Mouse (Mus musculus): Measurements from ENCODE around the gene Mboat2.

Gene Mboat2

DNA sequence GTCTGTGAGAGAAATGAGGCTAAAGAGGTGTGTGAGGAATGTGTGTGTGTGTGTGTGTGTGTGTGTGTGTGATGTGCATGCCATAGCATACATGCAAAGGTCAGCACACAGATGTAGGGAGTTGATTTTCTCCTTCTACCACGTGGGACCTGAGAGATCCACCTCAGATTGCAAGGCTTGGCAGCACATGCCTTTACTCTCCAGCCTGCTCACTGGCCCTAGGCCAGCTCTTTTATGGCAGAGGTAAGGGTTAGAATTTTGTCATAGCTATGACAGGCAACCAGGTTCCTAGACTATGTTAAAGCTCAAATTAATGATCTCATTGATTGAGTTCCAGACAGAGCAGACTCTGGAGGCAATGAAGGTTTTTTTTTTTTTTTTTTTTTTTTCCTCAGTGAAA, 33.1 kb downstream of the Mboat2 start:
- no peak for DNase-seq

- peak; percentile 31 for DNase-seq
Observed at GRCm38 (mm10) chr12:24866645-24867044, 36.0 kb downstream of the Mboat2 start.

GRCm38 (mm10) chr12:24868694-24869093, 38.0 kb downstream of the Mboat2 start:
- DNase-seq = no peak

DNA sequence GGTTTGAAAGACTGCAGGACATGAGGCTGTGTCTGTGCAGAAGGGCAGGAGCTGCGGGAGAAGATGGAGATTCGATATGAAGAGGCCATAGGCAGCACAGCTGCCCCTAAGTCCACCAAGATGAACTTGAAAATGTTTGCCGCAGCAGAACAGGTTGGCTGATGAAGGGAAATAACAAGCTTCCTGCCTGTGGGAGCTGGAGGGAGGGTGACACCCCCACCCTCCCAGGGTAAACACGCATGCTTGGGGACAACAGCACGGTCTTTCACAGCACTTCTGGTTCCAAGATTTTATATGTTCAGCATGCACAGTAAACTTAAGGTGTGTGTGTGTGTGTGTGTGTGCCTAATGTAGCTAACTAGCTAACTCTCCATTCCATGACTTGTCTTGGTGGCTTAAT, 38.6 kb downstream of the Mboat2 start:
- no peak for DNase-seq

- DNase-seq = no peak
Observed at GRCm38 (mm10) chr12:24870901-24871300, 40.2 kb downstream of the Mboat2 start.

DNA sequence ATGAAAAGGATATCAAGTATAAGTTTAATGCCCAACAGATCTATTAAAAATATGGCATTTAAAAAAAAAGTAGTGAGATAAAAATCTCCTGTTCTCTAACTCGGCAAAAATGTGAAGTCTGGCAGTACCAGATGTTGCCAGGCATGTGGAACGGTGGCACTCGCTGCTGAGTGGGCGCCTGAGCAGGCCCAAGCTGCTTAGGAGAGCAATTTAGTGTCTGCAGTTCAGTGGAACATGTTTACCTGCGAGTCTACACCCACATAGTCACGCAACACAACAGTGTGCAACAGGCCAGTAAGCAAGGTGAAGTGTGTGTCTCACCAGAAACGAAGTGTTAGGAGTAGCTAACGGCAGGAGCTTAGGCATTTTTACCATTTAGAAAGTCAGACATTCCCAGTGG, 41.6 kb downstream of the Mboat2 start:
- no peak for DNase-seq

GRCm38 (mm10) chr12:24872689-24873088, 42.0 kb downstream of the Mboat2 start:
- no peak for DNase-seq

DNA sequence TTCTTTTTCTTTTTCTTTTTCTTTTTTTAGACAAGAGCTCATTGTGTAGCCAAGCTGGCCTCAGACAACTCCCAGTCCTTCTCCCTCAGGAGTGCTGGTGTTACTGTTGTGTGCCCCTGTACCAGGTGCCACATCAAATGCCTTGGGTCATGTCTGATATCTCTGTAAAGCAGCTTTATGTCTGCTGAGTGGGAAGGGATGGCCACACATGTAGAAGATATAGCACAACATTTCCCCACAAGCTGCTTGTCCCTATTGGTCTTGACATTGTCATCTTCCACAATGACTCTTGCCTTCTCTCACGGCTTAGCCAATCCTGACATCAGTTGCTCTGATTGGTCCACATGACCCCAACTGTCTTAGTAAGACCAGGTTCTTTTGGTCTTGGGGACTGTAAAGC, 45.2 kb downstream of the Mboat2 start:
- DNase-seq = no peak

GRCm38 (mm10) chr12:24877231-24877630, 46.6 kb downstream of the Mboat2 start:
- peak; percentile 13 for DNase-seq

- no peak for DNase-seq
Observed at GRCm38 (mm10) chr12:24878090-24878489, 47.4 kb downstream of the Mboat2 start.

DNA sequence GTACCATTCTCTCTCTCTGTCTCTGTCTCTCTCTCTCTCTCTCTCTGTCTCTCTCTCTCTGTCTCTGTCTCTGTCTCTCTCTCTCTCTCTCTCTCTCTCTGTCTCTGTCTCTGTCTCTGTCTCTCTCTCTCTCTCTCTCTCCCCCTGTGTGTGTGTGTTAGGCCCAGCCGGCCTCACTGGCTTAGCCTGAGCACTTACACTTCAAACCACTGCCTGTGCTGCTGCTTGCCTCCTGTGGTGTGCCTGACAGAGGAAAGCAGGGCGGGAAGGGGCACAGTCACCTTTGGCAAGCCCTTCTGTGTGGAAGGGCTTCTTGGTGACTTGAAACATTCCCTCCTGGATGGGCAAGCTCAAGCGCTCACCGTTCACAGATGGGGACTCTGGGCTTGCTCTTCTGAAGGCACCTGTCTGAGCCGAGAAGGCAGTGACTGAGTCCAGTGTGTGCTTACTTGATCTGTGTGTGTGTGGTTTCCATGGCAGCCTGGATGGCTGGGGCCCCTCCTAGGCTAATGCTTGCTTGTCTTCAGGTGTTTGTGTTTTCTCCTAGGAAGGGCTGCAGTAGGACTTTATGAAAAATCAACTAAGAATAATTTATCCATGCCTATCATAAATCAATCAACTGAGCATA, 48.2 kb downstream of the Mboat2 start:
- no peak for DNase-seq

- DNase-seq = no peak
Observed at GRCm38 (mm10) chr12:24879613-24880029, 48.9 kb downstream of the Mboat2 start.

GRCm38 (mm10) chr12:24883279-24883678, 52.6 kb downstream of the Mboat2 start:
- no peak for DNase-seq

DNA sequence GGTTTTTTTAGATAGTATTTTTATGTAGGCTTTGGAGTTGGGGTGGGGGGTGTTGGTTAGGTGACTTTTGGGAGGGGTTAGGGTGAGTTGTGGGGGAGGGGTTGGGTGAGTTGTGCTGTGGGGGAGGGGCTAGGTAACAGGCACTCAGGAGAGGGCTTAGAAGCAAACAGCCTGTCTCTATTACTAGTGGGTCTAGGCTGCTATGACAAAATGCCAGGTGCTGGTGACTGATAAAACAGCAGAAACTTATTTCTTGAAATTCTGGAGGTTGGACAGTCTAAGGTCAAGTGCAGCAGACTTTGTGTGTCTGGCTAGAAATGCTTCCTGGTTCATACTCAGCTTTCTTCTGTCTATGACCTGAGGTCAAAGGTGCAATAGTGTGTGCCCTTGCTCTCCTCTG, 56.1 kb downstream of the Mboat2 start:
- no peak for DNase-seq

GRCm38 (mm10) chr12:24889371-24890051, 58.8 kb downstream of the Mboat2 start:
- DNase-seq = peak; percentile 51

GRCm38 (mm10) chr12:24890158-24890557, 59.5 kb downstream of the Mboat2 start:
- no peak for DNase-seq

DNA sequence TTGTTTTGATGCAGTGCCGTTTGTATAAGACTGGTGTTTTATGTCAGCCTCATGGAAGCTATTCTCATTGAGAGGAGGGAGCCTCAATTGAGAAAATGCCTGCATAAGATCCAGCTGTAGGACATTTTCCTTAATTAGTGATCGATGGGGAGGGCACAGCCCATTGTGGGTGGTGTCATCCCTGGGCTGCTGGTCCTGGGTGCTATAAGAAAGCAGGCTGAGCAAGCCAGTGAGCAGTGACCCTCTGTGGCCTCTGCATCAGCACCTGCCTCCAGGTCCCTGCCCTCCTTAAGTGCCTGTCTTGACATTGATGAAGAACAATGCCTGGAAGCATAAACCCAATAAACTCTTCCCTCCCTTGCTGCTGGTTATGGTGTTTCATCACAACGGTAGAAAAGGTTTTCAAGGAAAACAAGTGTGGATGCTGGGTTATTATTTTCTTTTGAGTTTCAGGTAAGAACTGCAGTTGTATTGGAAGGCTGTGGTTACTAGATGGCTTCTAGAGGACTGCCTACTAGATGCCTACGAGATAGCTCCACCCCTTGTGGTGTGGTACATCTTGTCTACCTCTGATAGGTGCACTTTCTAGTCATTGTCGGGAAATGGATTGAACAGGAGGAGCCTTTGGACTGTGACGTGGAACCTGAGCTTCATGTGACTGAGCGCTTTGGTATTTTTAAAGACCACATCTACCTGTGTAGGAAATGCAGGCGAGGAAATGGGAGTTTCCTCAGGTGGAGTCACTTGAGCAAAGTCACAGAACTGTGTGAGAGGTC, 60.2 kb downstream of the Mboat2 start:
- DNase-seq = no peak

- no peak for DNase-seq
Observed at GRCm38 (mm10) chr12:24892536-24892935, 61.9 kb downstream of the Mboat2 start.

DNA sequence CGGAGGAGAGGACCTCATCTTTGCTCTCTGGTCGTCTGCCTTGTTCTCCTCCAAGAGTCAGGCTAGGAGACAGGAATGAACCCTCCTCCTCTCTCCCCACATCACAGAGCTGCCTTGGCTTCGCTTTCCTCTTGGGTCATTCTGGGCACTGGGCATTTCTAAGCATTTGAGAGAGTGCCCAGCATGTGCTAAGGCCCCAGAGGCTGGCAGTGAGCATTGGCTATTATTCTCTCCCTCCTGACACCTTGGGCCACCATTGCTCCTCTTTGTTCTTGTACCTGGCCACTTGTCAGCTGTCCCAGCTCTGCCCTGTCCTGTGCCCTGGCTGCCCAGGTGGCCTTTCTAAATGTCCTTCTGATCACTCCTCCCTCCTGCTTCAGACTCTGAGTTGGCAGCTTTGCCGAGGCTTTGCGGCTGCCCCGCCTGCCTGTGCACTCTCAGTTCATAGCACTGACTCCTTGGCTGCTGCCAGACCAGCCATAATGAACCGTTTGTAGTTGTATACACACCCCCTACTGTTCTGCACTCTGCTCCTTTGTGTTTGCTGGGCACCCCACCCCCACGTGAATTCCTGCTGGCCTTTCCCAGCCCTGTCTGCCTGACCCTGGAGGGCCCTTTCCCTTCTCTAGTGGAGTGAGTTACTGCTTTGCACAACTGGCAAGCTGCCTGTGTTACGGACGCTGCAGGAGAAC, 63.2 kb downstream of the Mboat2 start:
- DNase-seq = peak; percentile 77

GRCm38 (mm10) chr12:24895352-24895751, 64.7 kb downstream of the Mboat2 start:
- DNase-seq = peak; percentile 85

DNA sequence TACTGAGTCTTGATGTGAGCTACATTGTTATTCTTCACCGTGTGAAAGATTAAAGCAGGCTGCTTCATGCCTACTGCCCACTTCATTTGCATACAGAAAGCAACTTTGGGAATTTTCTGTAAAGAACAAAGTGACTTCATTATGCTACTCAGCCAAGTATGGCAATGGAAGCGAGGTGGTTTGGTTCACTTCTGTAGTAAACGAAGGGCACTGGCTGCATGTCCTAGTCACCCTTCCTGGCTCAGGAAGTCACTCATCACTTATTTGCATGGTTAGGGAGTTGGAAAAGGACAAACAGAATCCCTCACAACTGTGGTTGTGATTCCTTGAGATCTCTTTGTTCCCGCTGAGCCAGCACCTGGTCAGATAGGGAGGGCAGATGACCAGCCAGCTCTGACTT, 66.7 kb downstream of the Mboat2 start:
- no peak for DNase-seq

DNA sequence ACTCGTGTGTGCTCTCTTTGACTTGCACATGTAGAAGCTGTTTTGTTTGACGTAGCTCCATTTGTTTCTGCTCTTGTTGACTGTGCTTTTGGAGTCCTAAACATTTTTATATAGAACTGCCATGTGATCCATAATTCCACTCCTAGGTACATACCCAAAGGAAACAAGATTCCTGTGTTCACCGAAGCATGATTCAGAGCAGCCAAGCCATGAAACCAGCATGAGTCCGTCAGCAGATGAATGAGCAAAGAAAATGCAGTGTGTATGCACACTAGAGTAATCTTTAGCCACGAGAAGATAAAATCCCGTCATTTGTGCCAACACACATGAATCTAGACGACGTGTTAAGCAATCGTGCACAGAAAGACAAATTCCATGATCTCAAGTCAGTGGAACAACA, 67.5 kb downstream of the Mboat2 start:
- no peak for DNase-seq

DNA sequence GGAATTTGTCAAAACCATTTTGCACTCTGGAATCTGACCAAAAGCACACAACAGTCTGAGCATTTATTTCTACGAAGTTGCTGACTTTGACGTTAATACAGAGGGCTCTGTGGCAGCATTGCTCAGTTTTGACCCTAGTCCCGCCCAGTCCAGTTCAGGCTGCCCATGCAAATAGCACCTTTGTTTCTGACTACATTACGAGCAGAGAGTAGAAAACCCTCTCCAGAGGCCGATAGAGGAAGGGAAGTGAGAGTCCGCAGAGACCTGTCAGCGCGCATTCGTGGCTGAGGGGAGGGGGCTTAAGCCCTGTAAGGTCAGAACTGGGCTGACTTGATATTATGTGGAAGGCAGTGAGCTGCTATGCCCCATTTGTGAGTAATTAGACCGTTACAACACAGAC, 69.0 kb downstream of the Mboat2 start:
- no peak for DNase-seq
